Mouse (Mus musculus) cerebellum, adult 2 months (tissue): ENCODE measurements around the gene Piezo1.

ENCODE experiments used
- CTCF ChIP-seq: fragments of 200-500 bp; IDR thresholded peaks from 2 replicates; pipeline ENCODE4 v1.5.1; 2011; ENCODE audit warnings: low read depth, mild to moderate bottlenecking, control low read depth, low read length, moderate library complexity, borderline replicate concordance; ENCODE audit not compliant: insufficient read depth
- POLR2A ChIP-seq: fragments of 200-500 bp; IDR thresholded peaks from 2 replicates; pipeline ENCODE4 v1.6.1; 2011; ENCODE audit warnings: low read length, control low read depth, borderline replicate concordance; ENCODE audit not compliant: insufficient read depth

GRCm38 (mm10) chr8:122497016-122497734, 54.0 kb downstream of the Piezo1 start:
- TF ChIP-seq POLR2A (no peak), CTCF (no peak)
